Mouse (Mus musculus) olfactory bulb, adult 2 months (tissue): Measurements from ENCODE around the gene Tmtc1. TPM values are rescaled to one million over a fixed set of nuclear protein-coding genes. Genes with fewer than 3 reads are reported as not detected.

ENCODE experiments used
- H3K27ac ChIP-seq: fragments of 200-500 bp; 2 replicates; pipeline ENCODE4 v1.5.1; 2012; ENCODE audit warnings: low read depth, low read length; ENCODE audit not compliant: insufficient read depth
- H3K4me1 ChIP-seq: fragments of 200-500 bp; 2 replicates; pipeline ENCODE4 v1.6.1; 2012; ENCODE audit warnings: low read length; ENCODE audit not compliant: control insufficient read depth, insufficient read depth
- H3K4me3 ChIP-seq: fragments of 200-500 bp; 2 replicates; pipeline ENCODE4 v1.5.1; 2012; ENCODE audit warnings: mild to moderate bottlenecking, low read depth, low read length, moderate library complexity; ENCODE audit not compliant: insufficient read depth
- CTCF ChIP-seq: fragments of 200-500 bp; IDR thresholded peaks from 2 replicates; pipeline ENCODE4 v1.5.1; 2012; ENCODE audit warnings: low read depth, mild to moderate bottlenecking, low read length, moderate library complexity; ENCODE audit not compliant: insufficient read depth
- POLR2A ChIP-seq: fragments of 200-500 bp; IDR thresholded peaks from 2 replicates; pipeline ENCODE4 v1.6.1; 2012; ENCODE audit warnings: mild to moderate bottlenecking, low read depth, low read length, moderate library complexity; ENCODE audit not compliant: insufficient read depth
- WGBS: fragments of 180-500 bp; shearing (Covaris S2); methylation state at CpG from one replicate; pipeline ENCODE4 v1.1.7; 2018; 5-methylcytosine and 5-hydroxymethylcytosine counted together
- polyA plus RNA-seq: library from polyadenylated mRNA; stranded (reverse); fragments of >200 nt; gene quantifications from 2 replicates; pipeline ENCODE4 v1.2.4, GENCODE M21; 2012; ENCODE audit warnings: low replicate concordance; ENCODE audit not compliant: missing spikeins, insufficient read depth, insufficient read length

Gene Tmtc1
- polyA plus RNA-seq, 1 experiment = not detected

- H3K4me1 ChIP-seq = no peaks in the 10 kb centered on the region
- no peak overlapping the region for H3K4me3 ChIP-seq
- H3K27ac ChIP-seq = no peak overlapping the region
- TF ChIP-seq POLR2A (no peak), CTCF (no peak)
- WGBS = 44% methylated on average over 4 of the region's 4 CpGs
Observed at GRCm38 (mm10) chr6:148367094-148367539, 77.1 kb downstream of the Tmtc1 start.

GRCm38 (mm10) chr6:148366629-148367028 lies 77.6 kb downstream of the Tmtc1 start:
- Histone ChIP-seq H3K27ac (no peak overlapping the region), H3K4me3 (no peak overlapping the region), H3K4me1 (no peaks in the 10 kb centered on the region)
- 96% methylated on average over 1 of the region's 1 CpGs for WGBS
- TF ChIP-seq CTCF (no peak), POLR2A (no peak)

- peak overlapping the region; percentile 19 for H3K27ac ChIP-seq
- H3K4me1 ChIP-seq = peaks cover 7% of the 10 kb centered on the region
- WGBS = 71% methylated on average over 1 of the region's 1 CpGs
- H3K4me3 ChIP-seq = no peak overlapping the region
- TF ChIP-seq POLR2A = no peak
- TF ChIP-seq CTCF = no peak
Observed at GRCm38 (mm10) chr6:148363162-148363561, 81.0 kb downstream of the Tmtc1 start.

- TF ChIP-seq POLR2A (no peak), CTCF (no peak)
- 35% methylated on average over 3 of the region's 3 CpGs for WGBS
- Histone ChIP-seq H3K4me3 (no peak overlapping the region), H3K27ac (peak overlapping the region; percentile 72), H3K4me1 (peaks cover 7% of the 10 kb centered on the region)
Observed at GRCm38 (mm10) chr6:148362475-148362874, 81.7 kb downstream of the Tmtc1 start.

- TF ChIP-seq CTCF (no peak), POLR2A (no peak)
- Histone ChIP-seq H3K4me3 (no peak overlapping the region), H3K27ac (peak overlapping the region; percentile 91), H3K4me1 (peaks cover 16% of the 10 kb centered on the region)
- WGBS = 23% methylated on average over 7 of the region's 7 CpGs
Observed at GRCm38 (mm10) chr6:148359348-148359905, 84.8 kb downstream of the Tmtc1 start.

GRCm38 (mm10) chr6:148358580-148359246 lies 85.5 kb downstream of the Tmtc1 start:
- 22% methylated on average over 8 of the region's 12 CpGs for WGBS
- H3K4me3 ChIP-seq = no peak overlapping the region
- H3K27ac ChIP-seq = peak overlapping the region; percentile 65
- H3K4me1 ChIP-seq = peaks cover 20% of the 10 kb centered on the region
- TF ChIP-seq CTCF (no peak), POLR2A (no peak)

GRCm38 (mm10) chr6:148356141-148356540 lies 88.0 kb downstream of the Tmtc1 start:
- H3K4me3 ChIP-seq = no peak overlapping the region
- no peak for TF ChIP-seq POLR2A
- TF ChIP-seq CTCF = no peak
- no peak overlapping the region for H3K27ac ChIP-seq
- peaks cover 20% of the 10 kb centered on the region for H3K4me1 ChIP-seq

GRCm38 (mm10) chr6:148354509-148355474 lies 89.4 kb downstream of the Tmtc1 start:
- 47% methylated on average over 85 of the region's 85 CpGs for WGBS
- Histone ChIP-seq H3K4me1 (peaks cover 15% of the 10 kb centered on the region), H3K27ac (peak overlapping the region; percentile 50; the same call in 1 of the 2 replicates), H3K4me3 (peak overlapping the region; percentile 41)
- TF ChIP-seq CTCF (no peak), POLR2A (no peak)

- 88% methylated on average over 16 of the region's 16 CpGs for WGBS
- H3K4me3 ChIP-seq = no peak overlapping the region; the same call in 1 of the 2 replicates
- no peak for TF ChIP-seq POLR2A
- no peak for TF ChIP-seq CTCF
- peak overlapping the region; percentile 50; the same call in 1 of the 2 replicates for H3K27ac ChIP-seq
- H3K4me1 ChIP-seq = peaks cover 15% of the 10 kb centered on the region
Observed at GRCm38 (mm10) chr6:148354151-148354508, 90.1 kb downstream of the Tmtc1 start.
